Comparison of ENCODE assay signal across 8 mouse cellular contexts in genomic region chr2:27211966-27212893, GRCm38 (mm10). TPM values are rescaled to one million over a fixed set of nuclear protein-coding genes. Genes with fewer than 3 reads are reported as not detected.
DNase-seq lines count a peak whose midpoint lies in the region; ATAC-seq and TF ChIP-seq lines count a peak whose summit lies in the region.

No protein-coding gene starts in this region.

- no peaks in the 10 kb centered on the region for H3K9me3 ChIP-seq in midbrain, postnatal 0 days (ENCODE audit: low read length)
- H3K9me3 ChIP-seq in midbrain, embryonic 11.5 days (ENCODE audit: control insufficient read depth, low read length): no peaks in the 10 kb centered on the region

- 64% methylated on average over 8 of the region's 8 CpGs for WGBS in midbrain, postnatal 0 days
- 68% methylated on average over 8 of the region's 8 CpGs for WGBS in midbrain, embryonic 11.5 days

- no peak overlapping the region for H3K4me3 ChIP-seq in midbrain, postnatal 0 days (ENCODE audit: low read depth, low read length)
- H3K4me3 ChIP-seq in midbrain, embryonic 11.5 days (ENCODE audit: low read depth, low read length): no peak overlapping the region

- no peak overlapping the region for H3K4me2 ChIP-seq in midbrain, postnatal 0 days (ENCODE audit: low read depth, low read length, poor library complexity, severe bottlenecking)
- H3K4me2 ChIP-seq in midbrain, embryonic 11.5 days: no peak overlapping the region

- H3K36me3 ChIP-seq in midbrain, postnatal 0 days (ENCODE audit: insufficient read depth, low read length): no peaks in the 10 kb centered on the region
- no peaks in the 10 kb centered on the region for H3K36me3 ChIP-seq in midbrain, embryonic 11.5 days (ENCODE audit: control insufficient read depth, insufficient read depth, low read length)

- no peaks in the 10 kb centered on the region for H3K27me3 ChIP-seq in midbrain, postnatal 0 days (ENCODE audit: insufficient read depth, low read length)
- no peaks in the 10 kb centered on the region for H3K27me3 ChIP-seq in midbrain, embryonic 11.5 days (ENCODE audit: control insufficient read depth, insufficient read depth, low read length)

- intact Hi-C loops in gastrocnemius, postnatal 36 days (cut with DNase I): no loop called here
- intact Hi-C loops in left cerebral cortex, postnatal 14 days (cut with DNase I): no loop called here

- H3K9ac ChIP-seq in midbrain, postnatal 0 days (replicated peaks; ENCODE audit: low read length, poor library complexity, severe bottlenecking): no peak overlapping the region
- no peak overlapping the region for H3K9ac ChIP-seq in midbrain, embryonic 11.5 days (ENCODE audit: low read length)

- no peak for TF ChIP-seq CTCF in midbrain, postnatal 0 days (IDR thresholded peaks at IDR 0.05)

- DNase-seq in CD4-positive, CD25-positive, alpha-beta regulatory T cell, adult 2 months (ENCODE audit: low read depth, low spot score): peak; percentile 35
- peak; percentile 14 for DNase-seq in midbrain, postnatal 0 days (ENCODE audit: low spot score)
- no peak for DNase-seq in midbrain, embryonic 11.5 days (ENCODE audit: low spot score, missing footprints)
- DNase-seq in gastrocnemius, postnatal 36 days: peak; percentile 39 to 64
- DNase-seq in left cerebral cortex, postnatal 14 days (ENCODE audit: low spot score in 2 of 2): peak; percentile 43 to 53

- no peak overlapping the region for H3K27ac ChIP-seq in midbrain, postnatal 0 days (ENCODE audit: low read depth, low read length)
- no peak overlapping the region for H3K27ac ChIP-seq in midbrain, embryonic 11.5 days (ENCODE audit: low read depth, low read length)

- no peak for ATAC-seq in CD4-positive, CD25-positive, alpha-beta regulatory T cell, adult 4 months
- no peak for ATAC-seq in midbrain, postnatal 0 days (ENCODE audit: low FRiP score)
- ATAC-seq in midbrain, embryonic 11.5 days (ENCODE audit: low FRiP score): no peak
- ATAC-seq in inflammation-experienced regulatory T-cells, adult 6 months: no peak
- no peak for ATAC-seq in erythroblast, adult 5-6 weeks (replicated peaks; ENCODE audit: low FRiP score, poor library complexity, severe bottlenecking)

- no peaks in the 10 kb centered on the region for H3K4me1 ChIP-seq in midbrain, postnatal 0 days (ENCODE audit: insufficient read depth, low read length)
- no peaks in the 10 kb centered on the region for H3K4me1 ChIP-seq in midbrain, embryonic 11.5 days (ENCODE audit: control insufficient read depth, insufficient read depth, low read length)

RNA-seq across cellular contexts. Expression of gene Sardh, which starts 35.9 kb away (rescaled TPM):
- 1 to 10 TPM; 4.9 to 9.7 TPM for polyA plus RNA-seq in CD4-positive, CD25-positive, alpha-beta regulatory T cell, adult 4 months (2017; shearing (Covaris generic))
- 9.5 and 11.8 TPM in 2 replicates for total RNA-seq in midbrain, postnatal 0 days (2014; rRNA removed)
- 7.4 and 8.9 TPM in 2 replicates for polyA plus RNA-seq in midbrain, postnatal 0 days (2015; fragmentation: Nextera tagmentation; extraction: Ambion mirVana)
- 3.6 and 4.4 TPM in 2 replicates for polyA plus RNA-seq in midbrain, embryonic 11.5 days (2014; fragmentation: Nextera tagmentation; extraction: Ambion mirVana)
- total RNA-seq in gastrocnemius, postnatal 36 days (2021): 1 to 10 TPM in 1 of 2 experiments, under 1 TPM in 1; 0.82 to 1.4 TPM
- 10 to 100 TPM; 11.1 to 12.9 TPM for total RNA-seq in left cerebral cortex, postnatal 14 days (2021)
- polyA plus RNA-seq in inflammation-experienced regulatory T-cells, adult 6 months (2017; shearing (Covaris generic)): 1 to 10 TPM in 2 of 3 experiments, not detected in 1; 6.3 to 7.3 TPM
- not detected in 2 replicates for total RNA-seq in erythroblast, adult 5-6 weeks (2015; ENCODE audit: low replicate concordance)
- total RNA-seq in erythroblast, adult 5-6 weeks (2017; ENCODE audit: low replicate concordance): 0.60 TPM in 1 of 2 replicates, not detected in the other

RNA-seq across cellular contexts. Expression of gene Dbh, which starts 47.2 kb away (rescaled TPM):
- polyA plus RNA-seq in CD4-positive, CD25-positive, alpha-beta regulatory T cell, adult 4 months (2017; shearing (Covaris generic)): not detected
- 4.2 and 12.3 TPM in 2 replicates for total RNA-seq in midbrain, postnatal 0 days (2014; rRNA removed)
- 0.21 and 0.45 TPM in 2 replicates for polyA plus RNA-seq in midbrain, postnatal 0 days (2015; fragmentation: Nextera tagmentation; extraction: Ambion mirVana)
- polyA plus RNA-seq in midbrain, embryonic 11.5 days (2014; fragmentation: Nextera tagmentation; extraction: Ambion mirVana): 0.48 TPM in 1 of 2 replicates, not detected in the other
- not detected for total RNA-seq in gastrocnemius, postnatal 36 days (2021)
- total RNA-seq in left cerebral cortex, postnatal 14 days (2021): 1 to 10 TPM; 1.3 to 1.8 TPM
- under 1 TPM in 1 of 3 experiments, not detected in 2; 0.22 TPM for polyA plus RNA-seq in inflammation-experienced regulatory T-cells, adult 6 months (2017; shearing (Covaris generic))
- total RNA-seq in erythroblast, adult 5-6 weeks (2015; ENCODE audit: low replicate concordance): not detected in 2 replicates
- not detected in 2 replicates for total RNA-seq in erythroblast, adult 5-6 weeks (2017; ENCODE audit: low replicate concordance)
